Mouse (Mus musculus): ENCODE measurements at regions not wholly inside any gene's neighbourhood (a gene's known extent, or its start where the extent isn't known, plus 50 kb on each side); places are given as distances from the start of the nearest gene placed in this dataset.

DNA sequence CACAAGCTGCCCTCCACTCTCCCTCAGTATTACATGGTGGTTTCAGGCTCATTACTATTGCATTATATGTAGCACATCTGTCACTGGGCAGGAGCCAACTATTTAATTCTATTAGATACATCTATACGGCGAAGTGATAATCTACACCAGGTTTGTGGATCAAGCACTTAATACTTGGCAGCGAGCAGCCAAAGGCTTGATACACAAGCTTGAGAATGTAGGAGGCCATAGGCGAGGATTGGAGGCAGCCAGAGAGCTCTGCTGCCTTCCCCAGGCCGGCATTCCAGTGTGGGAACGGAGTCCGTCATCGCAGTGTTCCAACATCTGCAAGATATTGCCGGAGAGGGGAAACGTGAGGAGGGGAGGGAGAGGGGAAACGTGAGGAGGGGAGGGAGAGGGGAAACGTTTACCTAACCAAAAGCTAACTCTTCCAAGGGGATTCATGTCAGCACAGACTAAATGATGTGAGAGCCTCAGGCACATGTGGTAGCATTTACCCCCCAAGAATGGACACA, 109.6 kb upstream of the Habp2 start:
- no peak for DNase-seq (ENCODE audit: low spot score)

DNA sequence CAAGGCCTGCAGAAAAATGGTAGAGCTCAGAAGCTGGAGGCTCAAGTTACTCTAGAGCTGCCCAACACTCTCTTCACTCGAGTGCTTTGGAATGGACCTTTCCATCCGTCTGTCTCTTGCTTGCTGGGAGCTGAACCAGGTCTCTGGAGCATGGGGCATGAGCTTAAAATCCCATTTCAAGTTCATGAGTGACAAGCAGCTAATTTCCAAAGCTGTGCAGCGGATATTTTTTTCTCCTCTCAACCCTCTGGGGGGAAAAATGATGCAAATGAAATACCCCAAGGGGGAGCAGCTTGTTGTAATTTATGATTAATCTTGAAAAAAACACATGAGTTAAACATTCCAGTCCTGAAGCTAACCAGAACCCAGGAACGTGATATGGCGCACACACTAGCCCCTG, 101.2 kb upstream of the Habp2 start:
- DNase-seq (ENCODE audit: low spot score), result no peak

DNA sequence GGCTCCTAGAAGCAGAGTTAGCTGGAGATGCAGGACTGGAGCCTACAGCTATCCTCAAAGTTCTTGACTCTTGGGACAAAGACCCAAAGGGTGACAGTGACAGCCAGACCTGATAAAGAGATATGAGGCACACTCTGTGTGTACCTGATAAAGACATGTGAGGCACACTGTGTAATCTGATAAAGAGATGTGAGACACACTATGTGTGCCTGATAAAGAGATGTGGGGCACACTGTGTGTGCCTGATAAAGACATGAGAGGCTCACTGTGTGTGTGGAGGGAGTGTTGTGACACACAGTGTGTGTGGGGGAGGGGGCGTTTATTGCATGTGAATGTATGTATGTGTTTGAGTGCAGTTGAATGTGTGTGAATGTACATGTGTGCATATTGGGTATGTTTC, 97.8 kb upstream of the Habp2 start:
- DNase-seq (ENCODE audit: low spot score), result peak; percentile 32

DNA sequence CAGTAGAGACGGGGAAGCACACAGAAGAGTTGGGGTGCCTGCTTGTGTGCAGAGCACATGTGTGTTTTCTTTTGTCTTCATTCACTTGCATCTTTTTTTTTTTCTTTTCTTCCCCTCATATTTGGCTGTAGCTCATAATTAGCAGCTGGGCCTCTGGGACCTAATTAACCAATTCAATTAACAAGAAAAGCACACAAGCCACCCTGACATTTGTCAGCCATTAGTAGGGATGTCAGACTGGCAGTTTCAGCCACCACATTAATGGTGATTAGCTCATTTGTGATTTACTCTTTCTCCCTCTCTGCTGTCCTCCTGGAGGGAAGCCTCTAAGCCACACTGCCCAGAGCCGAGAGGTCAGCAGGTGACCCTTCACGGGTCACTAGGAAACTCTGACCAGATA, 96.7 kb upstream of the Habp2 start:
- no peak for DNase-seq (ENCODE audit: low spot score)

DNA sequence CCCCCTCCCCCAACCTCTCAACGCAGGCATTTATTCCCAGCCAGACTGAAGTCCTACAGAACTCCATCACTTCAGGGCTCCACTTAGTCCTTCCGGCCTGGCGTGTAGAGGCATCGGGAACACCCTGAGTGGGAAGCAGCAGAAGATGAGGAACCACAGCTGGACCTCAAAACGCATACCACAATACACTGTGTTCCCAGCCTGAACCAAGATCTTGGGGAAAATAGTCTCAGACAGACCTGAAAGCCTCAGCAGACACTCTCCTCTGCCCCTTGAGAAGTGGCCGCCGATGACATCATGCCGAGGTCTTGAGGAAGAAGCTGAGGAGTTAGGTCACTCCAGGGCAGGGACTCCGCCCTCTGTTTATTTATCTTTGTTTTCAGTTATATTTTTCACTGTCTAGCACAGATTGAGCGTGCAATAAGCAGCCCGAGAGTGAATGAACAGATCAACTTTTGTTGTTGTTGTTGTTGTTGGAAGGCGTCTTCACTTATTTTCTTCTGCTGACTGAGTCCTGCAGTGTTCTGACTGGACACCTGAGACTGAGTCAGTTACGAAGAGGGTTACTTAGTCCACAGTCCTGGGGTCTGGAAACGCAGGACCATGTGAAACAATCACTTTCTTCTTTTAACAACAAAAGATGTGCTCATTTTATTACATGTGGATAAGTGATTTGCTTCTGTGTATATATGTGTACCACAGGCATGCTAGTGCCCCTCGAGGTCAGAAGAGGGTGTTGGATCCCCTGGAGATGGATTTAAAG, 88.3 kb upstream of the Habp2 start:
- DNase-seq (ENCODE audit: low spot score), result no peak

DNA sequence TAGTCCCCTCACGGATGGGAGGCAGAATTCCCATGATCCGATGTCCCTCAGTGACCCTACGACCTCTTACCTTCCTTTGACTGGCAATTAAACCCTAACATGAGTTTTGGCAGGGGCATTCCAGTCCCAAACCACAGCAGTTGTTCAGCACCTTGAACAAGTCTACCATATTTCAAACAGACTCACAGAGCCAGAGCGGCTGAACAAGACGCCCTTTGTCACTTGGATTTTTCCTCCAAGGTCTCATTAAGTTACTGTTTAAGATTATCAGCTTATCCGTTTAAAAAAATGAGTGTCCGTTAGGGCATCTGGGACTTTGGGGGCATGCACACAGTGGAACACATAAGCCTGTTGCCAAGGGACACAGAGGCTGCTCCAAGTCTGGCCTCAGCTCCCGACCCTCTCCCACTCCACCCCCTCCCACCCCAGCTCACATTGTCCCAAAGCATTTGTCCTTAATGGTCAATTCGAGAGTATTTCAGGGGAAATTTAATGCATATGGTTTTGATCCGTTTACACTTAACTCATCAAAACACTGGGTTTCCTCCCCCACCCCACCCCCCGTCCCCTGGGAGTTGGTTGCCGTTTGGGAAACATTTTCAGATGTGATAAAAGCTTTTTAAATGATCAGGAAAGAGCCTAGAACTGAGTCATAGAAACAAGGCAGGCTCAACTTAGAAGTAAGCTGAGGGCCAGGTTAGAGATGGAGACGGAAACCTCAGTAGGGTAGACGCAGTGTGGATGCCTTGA, 87.4 kb upstream of the Habp2 start:
- no peak for DNase-seq (ENCODE audit: low spot score)

DNA sequence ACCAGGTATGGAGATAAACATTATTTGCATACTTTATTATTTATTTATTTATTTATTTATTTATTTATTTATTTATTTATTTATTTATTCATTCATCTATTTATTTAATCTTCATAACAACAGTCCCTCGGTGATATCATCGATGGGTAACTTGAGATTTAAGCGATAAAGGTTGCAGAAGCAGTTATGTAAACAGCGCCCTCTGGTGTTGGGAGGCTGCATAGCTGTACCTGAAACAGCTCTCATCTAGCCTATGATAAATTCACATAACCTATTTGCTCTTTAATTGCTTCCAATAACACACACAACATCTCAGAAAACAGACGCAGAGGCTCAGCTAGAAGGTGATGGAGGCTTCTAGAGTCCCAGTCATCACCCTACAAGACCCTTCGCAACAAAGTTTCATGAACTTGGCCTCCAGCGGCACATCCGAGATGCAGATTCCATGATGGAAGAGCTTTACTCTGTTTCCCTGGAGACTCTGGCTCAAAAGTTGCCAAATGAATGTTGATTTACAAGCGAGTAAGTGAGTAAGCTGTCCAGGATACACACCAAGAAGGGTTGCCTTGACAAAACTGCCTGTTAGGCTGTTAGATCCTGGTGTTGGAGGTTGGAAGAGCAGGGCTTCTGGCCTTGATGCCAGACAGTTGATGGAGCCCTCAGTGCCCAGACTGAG, 85.8 kb upstream of the Habp2 start:
- peak; percentile 19 for DNase-seq (ENCODE audit: low spot score)

DNA sequence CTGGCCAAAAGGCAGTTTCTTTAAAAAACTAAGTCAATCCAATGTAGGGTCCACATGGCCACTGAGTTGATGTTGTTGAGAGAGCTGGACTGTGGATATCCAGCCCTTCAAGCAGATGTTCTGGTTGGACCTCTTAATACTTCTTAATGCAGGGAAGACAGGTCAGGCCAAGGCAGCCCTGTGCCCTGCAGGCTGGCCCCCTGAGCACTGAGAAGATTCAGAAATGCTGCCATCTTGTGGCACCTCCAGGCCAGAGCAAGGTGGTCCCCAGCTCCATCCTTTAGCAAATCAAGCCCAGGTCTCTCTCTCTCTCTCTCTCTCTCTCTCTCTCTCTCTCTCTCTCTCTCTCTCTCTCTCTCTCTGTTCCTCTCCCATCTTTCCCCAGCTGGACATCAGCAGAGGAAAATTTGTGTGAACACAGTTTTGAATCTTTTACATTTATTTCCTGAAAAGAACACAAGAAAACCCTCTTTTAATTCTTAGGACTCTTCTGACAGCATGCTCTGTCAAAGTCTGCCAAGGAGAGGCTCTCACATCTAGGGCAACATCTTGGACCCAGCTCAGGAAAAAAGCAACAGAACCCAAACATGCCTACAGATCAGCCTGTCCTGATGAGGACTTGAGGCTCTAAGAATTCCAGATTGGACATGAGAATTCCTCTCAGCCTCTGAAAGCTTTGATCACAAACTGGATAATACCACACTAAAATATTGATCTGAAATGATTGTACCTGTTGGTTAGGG, 85.0 kb upstream of the Habp2 start:
- peak; percentile 8 for DNase-seq (ENCODE audit: low spot score)

DNA sequence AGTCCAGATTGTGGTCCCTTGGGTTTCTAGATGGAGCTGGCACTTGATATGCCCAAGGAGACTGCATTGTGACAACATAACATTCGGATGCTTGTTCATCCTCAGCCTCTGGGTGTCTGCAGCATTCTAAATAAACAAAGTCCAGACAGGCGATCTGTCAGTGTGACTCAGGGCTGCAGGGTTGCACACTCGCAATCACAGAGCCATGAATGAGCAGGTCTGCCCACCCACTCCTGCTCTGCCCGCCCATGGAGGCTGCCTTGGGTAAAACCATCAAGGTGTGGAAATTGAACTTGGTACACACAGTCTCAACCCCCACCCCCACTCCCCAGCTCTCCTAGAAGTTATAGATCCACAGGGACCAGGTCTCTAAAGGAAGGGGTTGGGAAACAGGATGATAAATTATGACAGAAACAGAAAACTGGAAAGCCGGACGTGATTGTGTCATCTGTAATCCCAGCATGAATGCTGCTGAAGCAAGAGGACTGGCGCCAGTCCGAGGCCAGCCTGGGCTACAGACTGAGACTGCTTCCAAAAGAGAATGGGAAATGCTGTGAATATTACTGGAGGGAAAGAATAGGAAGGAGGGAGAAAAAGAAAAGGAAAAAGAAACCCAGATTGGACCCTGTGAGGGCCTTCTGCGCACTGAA, 84.3 kb upstream of the Habp2 start:
- no peak for DNase-seq (ENCODE audit: low spot score)

DNA sequence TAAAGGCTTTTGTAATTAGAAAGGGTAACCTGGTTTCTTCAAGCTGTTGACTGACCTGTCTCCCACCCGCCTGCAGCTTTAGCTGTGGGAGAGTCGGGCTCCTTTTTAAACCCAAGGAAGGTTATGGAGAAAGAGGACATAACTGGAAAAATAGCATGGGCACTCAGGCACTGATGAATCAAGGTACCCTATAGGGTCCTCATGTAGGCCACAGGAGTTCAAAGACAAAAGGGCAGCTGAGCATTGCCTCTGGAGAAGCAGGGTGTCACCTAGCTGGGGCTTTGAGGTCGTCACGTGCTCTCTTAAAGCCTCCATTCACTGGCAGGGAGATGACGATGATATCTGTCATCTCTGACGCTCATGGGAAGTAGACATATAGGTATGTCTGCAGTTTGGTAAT, 68.4 kb upstream of the Habp2 start:
- no peak for DNase-seq (ENCODE audit: low spot score)

DNA sequence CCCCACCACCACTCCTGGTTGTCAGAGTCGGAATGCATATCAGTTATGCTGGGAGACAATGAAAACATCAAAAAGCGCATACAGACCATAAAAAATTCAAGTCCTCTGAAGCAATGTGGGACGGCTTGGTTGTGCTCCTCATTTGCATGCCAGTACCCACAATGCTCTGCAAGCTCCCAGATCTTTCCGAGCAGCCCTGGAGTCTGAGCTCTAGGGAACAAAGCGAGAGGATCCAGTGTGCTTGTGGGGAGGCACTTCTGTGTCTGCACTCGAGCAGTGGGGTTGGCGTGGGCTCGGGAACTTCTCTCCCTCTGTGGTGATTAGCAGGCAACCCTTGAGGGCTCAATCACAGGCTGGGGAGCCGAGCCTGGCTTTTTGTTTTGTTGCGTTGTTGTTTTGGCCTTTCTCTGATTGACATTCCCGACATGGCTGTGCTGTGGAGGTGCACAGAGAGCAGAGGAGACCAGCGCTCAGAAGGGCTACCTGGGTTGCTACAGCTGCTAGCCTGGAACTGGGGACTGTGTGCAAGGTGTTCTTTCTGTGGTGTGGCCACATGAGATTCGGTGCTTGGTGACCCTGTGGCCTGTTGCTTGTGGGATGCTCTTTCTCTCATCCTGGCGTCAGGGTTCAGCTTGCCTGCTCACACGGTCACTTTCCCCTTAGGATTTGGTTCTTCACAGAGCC, 66.1 kb upstream of the Habp2 start:
- DNase-seq (ENCODE audit: low spot score), result no peak

DNA sequence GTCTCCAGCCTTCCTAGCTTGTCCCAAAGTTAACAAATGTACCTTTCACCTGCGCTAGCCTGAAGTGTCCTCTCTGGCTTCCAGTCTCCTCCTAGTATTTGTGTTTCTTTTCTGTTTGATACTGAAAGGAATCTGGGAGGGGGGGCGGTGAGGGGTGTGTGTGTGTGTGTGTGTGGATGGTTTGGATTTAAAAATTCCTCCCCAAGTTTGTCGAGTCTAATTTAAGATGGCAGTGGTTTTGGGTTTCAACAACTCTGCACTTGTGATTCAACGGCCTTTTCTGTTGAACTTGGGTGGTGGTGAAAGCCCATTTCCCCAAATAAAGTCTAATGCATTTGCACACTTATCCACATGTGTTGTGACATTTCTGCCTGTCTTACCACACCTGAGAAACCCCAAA, 64.4 kb upstream of the Habp2 start:
- no peak for DNase-seq (ENCODE audit: low spot score)

DNA sequence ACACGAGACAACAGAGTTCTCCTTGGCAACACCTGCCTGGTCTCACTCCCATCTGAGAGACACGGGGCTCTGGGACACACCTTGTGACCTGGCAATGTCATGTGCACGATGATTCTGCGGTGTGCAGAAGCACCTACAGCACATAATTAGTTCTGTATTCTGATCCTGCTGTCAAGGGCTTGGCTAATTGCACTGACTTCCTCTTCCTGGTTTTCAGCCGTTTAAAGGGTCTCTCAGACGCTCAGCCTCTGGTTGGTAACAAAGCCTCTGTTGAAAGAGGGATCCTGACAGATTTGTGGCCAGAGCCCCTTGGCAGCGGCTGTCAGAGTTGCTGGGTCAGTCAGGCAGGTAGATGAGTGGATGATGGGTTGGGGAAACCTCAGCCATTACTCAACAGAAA, 61.9 kb upstream of the Habp2 start:
- DNase-seq (ENCODE audit: low spot score), result no peak

DNA sequence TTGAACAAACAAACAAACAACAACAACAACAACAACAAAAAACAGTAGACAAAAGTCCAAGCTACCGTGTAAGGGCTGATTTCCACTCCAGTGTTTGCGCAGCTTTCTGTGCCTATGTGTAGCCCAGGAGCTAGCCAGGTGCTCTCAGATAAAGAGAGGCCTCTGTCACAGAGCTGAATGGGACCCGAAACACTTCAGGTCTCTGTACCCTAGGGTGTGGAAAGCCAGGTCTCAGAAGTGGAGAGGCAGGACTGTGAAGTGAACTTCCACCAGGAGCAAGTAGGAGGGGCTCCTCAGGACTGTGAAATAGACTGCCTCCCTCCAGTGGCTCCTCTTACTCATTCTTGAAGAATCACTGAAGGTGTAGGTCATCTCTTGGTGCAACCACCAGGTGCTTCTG, 61.4 kb upstream of the Habp2 start:
- no peak for DNase-seq (ENCODE audit: low spot score)

DNA sequence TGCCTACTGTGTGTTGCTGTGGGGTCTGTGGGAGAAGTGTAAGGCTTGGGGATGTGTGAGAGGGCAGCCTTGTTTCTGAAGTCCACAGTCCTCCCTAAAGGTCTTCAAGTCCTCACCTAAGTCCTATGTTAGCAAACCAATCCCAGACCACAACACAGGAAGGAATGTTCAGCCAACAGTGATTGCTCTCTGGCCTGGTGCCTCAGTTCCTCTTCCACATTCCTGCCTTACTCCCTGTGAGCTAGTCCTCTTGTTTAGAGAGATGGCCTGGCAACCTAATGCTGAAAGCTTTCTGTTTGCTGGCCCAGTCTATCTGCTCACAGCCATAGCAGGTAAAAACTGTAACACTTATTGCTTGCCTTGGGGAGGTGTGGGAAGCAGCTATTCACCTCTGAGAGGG, 58.4 kb upstream of the Habp2 start:
- no peak for DNase-seq (ENCODE audit: low spot score)

DNA sequence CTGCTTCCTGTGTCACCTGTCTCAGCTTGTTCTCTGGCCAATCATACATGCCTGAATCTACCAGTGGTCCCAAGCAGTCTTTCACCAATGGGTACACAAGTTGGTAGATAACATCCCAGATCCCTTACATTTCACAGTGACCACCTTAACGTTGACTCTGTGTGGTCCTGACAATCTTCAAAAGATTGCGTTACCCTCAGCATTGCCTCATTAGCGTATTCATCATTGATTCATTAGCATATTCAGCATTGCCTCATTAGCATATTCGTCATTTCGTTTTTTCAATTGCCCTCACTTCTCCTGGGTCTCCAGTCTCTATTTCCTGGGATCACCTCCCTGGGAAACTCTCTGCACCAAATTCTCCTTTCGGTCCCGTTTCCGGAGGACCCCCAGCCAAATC, 55.5 kb upstream of the Habp2 start:
- DNase-seq (ENCODE audit: low spot score), result no peak

DNA sequence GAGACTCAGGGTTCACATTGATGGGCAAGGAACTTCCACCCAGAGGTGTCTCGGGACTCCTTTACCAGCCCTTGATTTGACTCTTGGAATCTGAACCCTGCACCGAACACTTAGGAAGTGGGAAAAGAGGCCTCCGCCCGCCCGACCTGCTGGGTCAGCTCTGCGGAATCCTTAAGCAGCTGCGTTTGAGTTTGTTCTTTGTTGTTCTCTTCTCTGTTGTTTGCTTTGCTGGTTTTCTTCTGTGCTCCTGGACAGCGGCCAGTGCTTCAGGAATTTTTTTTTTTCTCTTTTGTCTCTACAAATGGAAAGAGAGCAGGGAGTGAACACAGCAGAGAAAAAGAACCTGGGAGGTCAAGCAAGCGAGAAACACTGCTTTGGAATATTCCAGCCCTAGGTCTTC, 55.1 kb upstream of the Habp2 start:
- no peak for DNase-seq (ENCODE audit: low spot score)

DNA sequence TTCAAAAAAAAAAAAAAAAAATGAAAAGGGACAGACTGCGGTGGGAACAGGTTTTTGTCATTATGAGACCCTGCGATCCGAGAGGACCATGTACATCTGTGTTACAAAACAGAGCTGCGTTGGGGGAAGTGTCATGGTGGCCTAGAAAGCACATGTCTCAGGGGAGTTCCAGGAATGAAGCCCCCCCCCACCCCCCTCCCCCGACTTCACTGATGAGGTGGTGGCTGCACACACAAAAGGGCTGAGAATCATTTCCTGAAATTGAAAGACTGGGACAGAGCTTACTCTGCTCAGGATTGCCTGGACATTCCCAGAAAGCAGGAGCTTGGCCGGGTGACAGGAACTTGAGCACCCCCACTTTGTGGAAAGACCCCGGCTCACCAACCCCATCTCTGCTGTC, 54.7 kb upstream of the Habp2 start:
- DNase-seq (ENCODE audit: low spot score), result no peak

DNA sequence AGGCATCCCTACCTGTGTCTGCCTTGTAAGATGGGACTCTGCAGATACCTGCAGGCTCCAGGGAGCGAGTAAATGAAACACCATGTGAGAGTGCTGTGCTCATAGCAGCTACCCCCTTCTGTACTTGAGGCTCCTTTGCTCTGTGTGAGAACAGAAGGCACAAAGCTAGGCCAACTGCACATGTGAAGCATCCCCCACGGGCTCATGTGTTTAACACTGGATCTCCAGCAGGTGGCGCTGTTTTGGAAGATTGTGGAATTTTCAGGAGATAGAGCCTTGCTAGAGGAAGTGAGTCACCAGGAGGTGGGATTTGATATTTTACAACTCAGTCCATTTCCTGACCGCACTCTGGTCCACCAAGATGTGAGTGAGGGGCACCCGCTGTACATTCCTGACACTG, 54.0 kb upstream of the Habp2 start:
- DNase-seq (ENCODE audit: low spot score), result no peak

DNA sequence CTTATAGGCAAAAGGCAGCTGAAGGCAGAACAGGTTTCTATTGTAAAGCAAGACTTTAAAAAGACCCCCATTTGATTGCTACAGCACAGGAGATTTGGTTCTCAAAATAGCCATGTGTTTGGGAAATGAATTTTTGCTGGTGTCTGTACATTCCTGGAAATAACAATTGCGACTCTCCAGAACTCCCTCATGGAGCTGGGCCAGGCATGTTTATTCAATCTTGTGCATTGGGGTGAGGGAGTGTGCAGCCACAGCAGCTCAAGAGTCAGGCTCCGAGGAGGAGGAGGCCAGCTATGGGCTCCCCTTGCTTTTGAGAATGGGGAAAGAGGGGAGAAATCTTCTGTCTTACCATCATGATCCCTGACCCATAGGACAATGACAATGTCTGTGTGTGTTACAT, 51.9 kb upstream of the Habp2 start:
- DNase-seq (ENCODE audit: low spot score), result no peak
